Mouse (Mus musculus): ENCODE measurements around the gene Micu2. TPM values are rescaled to one million over a fixed set of nuclear protein-coding genes. Genes with fewer than 3 reads are reported as not detected.

Micu2 gene
- total RNA-seq, 2 experiments from 2014 or later: 25.6 to 26.0 TPM

DNA sequence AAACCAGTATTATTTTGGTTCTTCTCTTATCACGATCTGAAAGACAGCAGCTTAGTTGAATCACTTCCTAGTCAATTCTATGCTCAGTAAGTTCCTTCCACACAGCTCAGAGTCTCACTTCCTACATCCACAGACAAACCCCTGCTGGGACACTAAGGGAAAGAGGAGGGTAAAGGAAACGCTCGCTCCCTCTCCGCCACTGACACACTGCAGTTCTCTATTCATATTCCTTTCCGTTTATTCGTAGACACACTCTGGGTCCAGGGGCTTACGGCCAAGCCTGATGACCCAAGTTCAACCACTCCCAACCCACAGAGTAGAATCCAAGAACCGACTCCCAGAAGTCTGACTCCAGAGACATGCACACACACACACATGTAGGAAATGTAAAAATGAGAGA is 111.9 kb downstream of the Micu2 start:
- intact Hi-C loops (cut with DNase I): no loop called here
- Histone ChIP-seq H3K27ac (no peak overlapping the region), H3K4me3 (peak overlapping the region; percentile 19)
- DNase-seq (ENCODE audit: extremely low spot score in 1 of 2, low spot score in 2 of 2): no peak
- no peak for TF ChIP-seq CTCF (IDR thresholded peaks at IDR 0.05)

DNA sequence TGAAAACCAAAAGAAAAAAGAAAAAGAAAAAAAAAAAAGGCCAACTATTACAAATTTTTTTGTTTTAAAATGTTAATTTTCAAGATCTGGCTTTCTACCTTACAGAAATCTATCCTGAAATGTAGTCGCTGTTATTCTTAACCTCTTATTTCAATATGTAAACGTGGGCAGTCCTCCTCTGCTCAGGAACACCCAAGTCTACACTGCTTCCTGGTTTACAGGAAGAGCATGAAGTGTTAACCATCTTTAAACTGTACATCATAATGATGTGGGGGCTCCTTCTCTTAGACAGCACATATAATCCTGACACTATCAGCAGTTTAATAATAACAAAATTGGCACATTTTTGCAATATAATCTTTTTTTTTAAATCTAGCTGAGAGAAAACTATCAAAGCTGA is 113.0 kb downstream of the Micu2 start:
- intact Hi-C loops (cut with DNase I): no loop called here

DNA sequence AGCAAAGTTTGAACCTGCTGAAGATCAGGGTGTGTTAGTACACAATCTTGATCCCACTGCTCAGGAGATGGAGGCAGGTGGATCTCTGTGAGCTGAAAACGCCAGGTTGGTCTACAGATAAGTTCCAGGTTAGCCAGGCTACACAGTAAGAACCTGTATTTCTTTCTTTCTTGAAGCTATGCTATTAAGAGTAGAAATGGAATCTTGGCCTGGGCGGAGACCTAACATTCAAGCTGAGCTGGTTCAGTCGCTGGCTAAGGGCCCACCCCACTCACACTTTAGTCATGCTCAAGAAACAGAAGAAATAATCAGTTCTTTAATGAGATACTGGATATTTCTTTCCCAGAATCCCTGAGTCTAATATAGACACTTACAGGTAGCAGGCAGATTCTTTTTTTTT is 115.7 kb downstream of the Micu2 start:
- intact Hi-C loops (cut with DNase I): no loop called here
- no peak for DNase-seq (ENCODE audit: extremely low spot score in 1 of 2, low spot score in 2 of 2)
- no peak for TF ChIP-seq CTCF (IDR thresholded peaks at IDR 0.05)
- Histone ChIP-seq H3K27ac (no peak overlapping the region), H3K4me3 (no peak overlapping the region)

More for the DNA sequence above, 113.0 kb downstream of the Micu2 start:
- H3K27ac ChIP-seq: no peak overlapping the region
- H3K4me3 ChIP-seq: no peak overlapping the region
- DNase-seq (ENCODE audit: extremely low spot score in 1 of 2, low spot score in 2 of 2): no peak
- no peak for TF ChIP-seq CTCF (IDR thresholded peaks at IDR 0.05)

DNA sequence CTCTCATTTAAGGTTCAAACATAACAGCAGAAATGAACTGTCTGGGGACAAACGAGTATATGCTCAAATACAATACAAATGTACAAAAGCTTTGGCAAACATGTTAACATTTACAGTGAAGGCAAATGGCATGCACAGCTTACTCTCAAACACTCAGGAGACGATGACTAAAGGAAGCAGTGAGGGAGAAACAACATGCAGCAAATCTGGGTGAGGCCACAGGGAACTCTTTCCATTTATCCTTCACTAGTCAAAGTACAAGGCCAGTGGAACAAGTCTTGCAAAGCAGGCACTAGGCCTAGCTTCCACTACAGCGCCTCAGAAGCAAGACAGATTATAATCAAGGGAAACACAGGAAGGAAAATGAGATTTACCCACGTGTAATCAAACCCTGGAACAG is 116.3 kb downstream of the Micu2 start:
- no peak overlapping the region for H3K4me3 ChIP-seq
- intact Hi-C loops (cut with DNase I): no loop called here
- no peak for DNase-seq (ENCODE audit: extremely low spot score in 1 of 2, low spot score in 2 of 2)
- H3K27ac ChIP-seq: no peak overlapping the region
- TF ChIP-seq CTCF (IDR thresholded peaks at IDR 0.05): no peak

DNA sequence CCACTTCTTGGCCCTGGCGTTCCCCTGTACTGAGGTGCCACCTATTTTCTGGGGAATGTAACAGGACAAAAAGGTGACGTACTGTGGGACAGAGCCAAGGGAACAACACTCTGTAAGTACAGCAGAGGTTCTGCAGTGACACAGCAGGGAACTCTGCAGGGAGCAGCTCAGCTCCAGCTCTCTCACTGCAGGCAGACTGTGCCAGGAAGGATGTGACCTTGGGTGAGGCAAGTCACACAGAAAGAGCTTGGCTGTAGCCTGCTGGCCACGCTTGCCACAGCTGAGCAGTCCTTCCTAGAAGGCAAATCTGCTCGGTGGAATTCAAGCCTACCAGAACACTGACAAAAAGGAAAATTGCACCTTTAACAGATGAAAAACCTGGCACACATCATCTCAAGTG is 117.3 kb downstream of the Micu2 start:
- intact Hi-C loops (cut with DNase I): no loop called here
- DNase-seq (ENCODE audit: extremely low spot score in 1 of 2, low spot score in 2 of 2): no peak
- peak overlapping the region; percentile 21 for H3K27ac ChIP-seq
- no peak; the same call in 1 of the 2 replicates for TF ChIP-seq CTCF (IDR thresholded peaks at IDR 0.05)
- no peak overlapping the region for H3K4me3 ChIP-seq

DNA sequence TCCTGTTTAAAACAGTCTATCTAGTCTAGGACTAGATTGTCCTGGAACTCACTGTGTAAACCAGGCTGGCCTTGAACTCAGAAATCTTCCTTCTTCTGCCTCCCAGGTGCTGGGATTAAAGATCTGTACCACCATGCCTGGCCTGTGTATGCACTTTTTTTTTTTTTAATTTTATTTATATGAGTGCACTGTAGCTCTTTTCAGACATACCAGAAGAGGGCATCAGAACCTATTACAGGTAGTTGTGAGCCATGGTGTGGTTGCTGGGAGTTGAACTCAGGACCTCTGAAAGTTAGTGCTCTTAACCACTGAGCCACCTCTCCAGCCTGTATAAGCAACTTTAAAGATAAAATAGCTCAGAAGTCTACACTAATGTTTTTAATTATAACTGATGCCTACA is 118.0 kb downstream of the Micu2 start:
- intact Hi-C loops (cut with DNase I): no loop called here
- TF ChIP-seq CTCF (IDR thresholded peaks at IDR 0.05): no peak; the same call in 1 of the 2 replicates
- H3K27ac ChIP-seq: no peak overlapping the region

DNA sequence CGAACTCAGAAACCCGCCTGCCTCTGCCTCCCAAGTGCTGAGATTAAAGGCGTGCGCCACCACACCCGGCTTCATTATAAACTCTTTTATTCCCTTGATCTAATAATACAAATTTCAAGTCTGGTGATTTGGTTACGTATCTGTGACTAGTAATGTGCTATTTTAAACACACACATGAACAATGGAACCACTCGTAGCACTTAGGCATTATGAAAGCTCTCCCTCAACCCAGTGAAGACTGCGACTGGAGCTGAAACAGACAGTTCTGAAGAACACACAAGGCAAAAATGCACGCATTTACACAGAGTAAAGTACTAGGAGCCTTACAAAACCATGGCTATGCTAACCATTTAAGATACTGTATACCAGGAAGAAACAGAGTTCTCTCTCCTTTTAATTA is 121.1 kb downstream of the Micu2 start:
- TF ChIP-seq CTCF (IDR thresholded peaks at IDR 0.05): no peak
- intact Hi-C loops (cut with DNase I): no loop called here

More for the DNA sequence above, 118.0 kb downstream of the Micu2 start:
- no peak overlapping the region for H3K4me3 ChIP-seq
- DNase-seq (ENCODE audit: extremely low spot score in 1 of 2, low spot score in 2 of 2): no peak

DNA sequence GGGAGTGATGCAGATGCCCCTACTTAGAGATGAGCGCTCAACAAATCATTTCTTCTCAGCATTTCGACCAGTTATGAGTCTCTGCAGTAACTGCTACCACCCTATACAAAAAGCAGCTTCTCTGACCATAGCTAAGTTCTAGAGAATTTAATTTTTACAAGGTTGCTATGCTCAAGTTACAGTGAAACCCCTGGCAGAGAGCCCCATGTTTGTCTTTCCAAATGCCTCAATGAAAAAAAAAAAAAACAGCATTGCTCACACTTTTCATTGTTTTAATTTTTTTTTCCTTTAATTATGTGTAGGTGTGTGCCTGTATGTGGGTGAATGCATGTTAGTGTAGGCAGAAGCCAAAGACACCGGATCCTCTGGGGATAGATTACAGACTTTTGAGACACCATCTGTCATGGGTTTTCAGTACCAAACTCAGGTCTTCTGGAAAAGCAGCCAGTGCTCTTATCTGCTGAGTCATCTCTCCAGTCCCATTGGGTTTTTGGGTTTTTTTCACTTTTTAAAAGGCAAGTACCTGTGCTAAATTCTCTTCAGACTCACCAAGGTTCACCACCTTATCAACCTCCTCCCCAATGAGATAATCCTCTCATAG is 132.3 kb downstream of the Micu2 start:
- Histone ChIP-seq H3K4me3 (no peak overlapping the region), H3K27ac (no peak overlapping the region)
- no peak for DNase-seq (ENCODE audit: extremely low spot score in 1 of 2, low spot score in 2 of 2)
- intact Hi-C loops (cut with DNase I): no loop called here
- TF ChIP-seq CTCF (IDR thresholded peaks at IDR 0.05): no peak

More for the DNA sequence above, 121.1 kb downstream of the Micu2 start:
- DNase-seq (ENCODE audit: extremely low spot score in 1 of 2, low spot score in 2 of 2): no peak
- no peak overlapping the region for H3K4me3 ChIP-seq
- no peak overlapping the region for H3K27ac ChIP-seq

Other genes starting within 250 kb of the Micu2 start
- gene Lats2, start 240.9 kb downstream of the Micu2 start, total RNA-seq (2021): 10 to 100 TPM; 17.0 to 22.2 TPM
- 10 to 100 TPM; 54.3 to 56.0 TPM for gene Sap18, start 201.1 kb downstream of the Micu2 start, total RNA-seq (2021)
- under 1 TPM; 0.72 to 0.89 TPM for gene Ska3, start 173.1 kb downstream of the Micu2 start, total RNA-seq (2021)
- 10 to 100 TPM; 58.9 to 60.3 TPM for gene Mrpl57, start 173.0 kb downstream of the Micu2 start, total RNA-seq (2021)
- gene Zdhhc20, start 109.0 kb downstream of the Micu2 start, total RNA-seq (2021): 10 to 100 TPM; 35.2 to 37.4 TPM
- gene Fgf9, start 71.3 kb upstream of the Micu2 start, total RNA-seq (2021): 10 to 100 TPM; 23.8 to 25.0 TPM